Mouse (Mus musculus) 3T3-L1 (cell line): Measurements from ENCODE around the gene Phf21b.
"Not testable (repeated sequence)": the region's sequence is repeated elsewhere in the genome, so short reads cannot be mapped to it uniquely, and the experiment has no call there.

Experiments used
- DNase-seq: peaks from one replicate; pipeline ENCODE4 v3.0.0-alpha.2; 2015; ENCODE audit warnings: low read depth, low spot score

Gene Phf21b

GRCm38 (mm10) chr15:84856006-84856995, at the start of gene Phf21b:
Gene Phf21b, minus strand, starts transcription at chr15:84856049.
- peak; percentile 76 for DNase-seq

- no peak for DNase-seq
Measured at GRCm38 (mm10) chr15:84903843-84904385, 48.1 kb upstream of the Phf21b start.

GRCm38 (mm10) chr15:84898077-84898476, 42.2 kb upstream of the Phf21b start:
- DNase-seq = no peak

- DNase-seq = no peak
Measured at GRCm38 (mm10) chr15:84896664-84897063, 40.8 kb upstream of the Phf21b start.

GRCm38 (mm10) chr15:84896216-84896615, 40.4 kb upstream of the Phf21b start:
- DNase-seq = not testable (repeated sequence)

GRCm38 (mm10) chr15:84891658-84892057, 35.8 kb upstream of the Phf21b start:
- DNase-seq = peak; percentile 82

- no peak for DNase-seq
Measured at GRCm38 (mm10) chr15:84891246-84891645, 35.4 kb upstream of the Phf21b start.

GRCm38 (mm10) chr15:84888066-84888465, 32.2 kb upstream of the Phf21b start:
- DNase-seq = no peak

GRCm38 (mm10) chr15:84877029-84877815, 21.4 kb upstream of the Phf21b start:
- peak; percentile 25 for DNase-seq

GRCm38 (mm10) chr15:84873867-84874266, 18.0 kb upstream of the Phf21b start:
- DNase-seq = no peak

- DNase-seq = no peak
Measured at GRCm38 (mm10) chr15:84873079-84873478, 17.2 kb upstream of the Phf21b start.

GRCm38 (mm10) chr15:84871802-84872201, 16.0 kb upstream of the Phf21b start:
- no peak for DNase-seq

GRCm38 (mm10) chr15:84861911-84862310, 6.1 kb upstream of the Phf21b start:
- no peak for DNase-seq

GRCm38 (mm10) chr15:84857623-84858022, 1.8 kb upstream of the Phf21b start:
- DNase-seq = no peak

- DNase-seq = peak; percentile 49
Measured at GRCm38 (mm10) chr15:84854921-84855901, 638 bp downstream of the Phf21b start.

- DNase-seq = no peak
Measured at GRCm38 (mm10) chr15:84854171-84854811, 1.6 kb downstream of the Phf21b start.

GRCm38 (mm10) chr15:84853261-84854137, 2.4 kb downstream of the Phf21b start:
- DNase-seq = no peak

- DNase-seq = no peak
Measured at GRCm38 (mm10) chr15:84852457-84853070, 3.3 kb downstream of the Phf21b start.

GRCm38 (mm10) chr15:84850321-84850720, 5.5 kb downstream of the Phf21b start:
- DNase-seq = peak; percentile 7
